Mouse (Mus musculus) adrenal gland, adult (tissue): ENCODE results near the gene Fam118a.

ENCODE experiments used
- DNase-seq, 2 experiments: peaks; one replicate each; pipeline ENCODE4 v3.0.0; 2022 to 2023; ENCODE audit warnings: low spot score in 1 of 2; ENCODE audit not compliant: inconsistent age in 2 of 2

Fam118a gene

DNA sequence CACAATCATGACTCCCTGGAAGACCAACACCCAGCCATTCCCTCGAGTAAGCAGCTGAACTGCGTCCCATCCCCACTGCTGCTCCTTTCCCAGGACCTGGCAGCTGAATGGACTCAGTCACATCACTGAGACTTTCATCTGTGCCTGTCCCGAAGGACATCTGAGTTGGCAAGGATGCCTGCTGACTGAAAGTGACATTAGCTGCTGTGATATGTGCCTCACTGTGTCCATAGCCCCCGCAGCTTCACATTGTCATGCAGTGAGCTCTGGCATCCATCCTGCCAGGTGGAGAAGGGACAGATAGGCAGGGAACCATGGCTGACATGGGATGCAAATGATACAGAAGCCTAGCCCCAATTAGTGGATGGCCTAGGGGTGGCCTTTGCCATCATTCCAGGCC, 26.4 kb downstream of the Fam118a start:
- peak in 1 of 2 experiments; percentile 65 for DNase-seq

DNA sequence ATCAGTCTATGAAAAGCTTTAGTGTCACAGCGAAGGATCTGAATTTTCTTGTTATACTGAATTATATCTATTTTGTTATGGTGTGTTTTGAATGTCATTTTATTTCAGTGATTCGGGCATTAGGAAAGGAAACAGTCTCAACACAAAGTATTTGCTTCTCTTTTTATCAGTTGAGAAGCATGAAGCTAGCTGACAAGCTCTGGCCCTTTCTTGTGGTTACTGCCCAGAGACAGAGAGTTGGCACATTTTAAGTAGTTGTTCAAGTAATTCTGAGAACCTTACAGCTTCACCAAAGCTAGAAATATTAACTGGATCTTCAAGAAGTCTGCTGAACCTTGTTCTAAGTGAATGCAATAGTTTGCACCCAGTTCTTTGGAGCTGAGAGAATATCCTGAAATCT, 34.7 kb downstream of the Fam118a start:
- no peak for DNase-seq

DNA sequence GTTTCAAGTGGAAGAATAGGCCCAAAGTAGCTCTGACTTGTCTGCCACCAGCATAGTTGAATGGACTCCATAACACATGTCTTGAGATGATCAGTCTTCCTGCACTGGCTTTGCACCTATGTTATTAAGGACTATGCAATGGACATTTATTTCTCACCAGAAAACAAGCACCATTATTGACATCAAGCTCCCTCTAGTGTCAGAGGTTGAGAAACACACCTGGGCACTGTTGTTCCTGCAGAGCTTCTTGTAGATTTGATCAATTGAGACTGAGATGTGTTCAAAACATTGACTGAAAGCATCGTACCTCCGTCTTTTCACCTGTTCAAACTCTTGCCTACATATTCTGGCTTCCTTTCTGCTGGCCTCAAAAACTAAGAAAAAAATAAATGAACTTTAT, 41.8 kb downstream of the Fam118a start:
- peak; percentile 32 to 82 for DNase-seq

DNA sequence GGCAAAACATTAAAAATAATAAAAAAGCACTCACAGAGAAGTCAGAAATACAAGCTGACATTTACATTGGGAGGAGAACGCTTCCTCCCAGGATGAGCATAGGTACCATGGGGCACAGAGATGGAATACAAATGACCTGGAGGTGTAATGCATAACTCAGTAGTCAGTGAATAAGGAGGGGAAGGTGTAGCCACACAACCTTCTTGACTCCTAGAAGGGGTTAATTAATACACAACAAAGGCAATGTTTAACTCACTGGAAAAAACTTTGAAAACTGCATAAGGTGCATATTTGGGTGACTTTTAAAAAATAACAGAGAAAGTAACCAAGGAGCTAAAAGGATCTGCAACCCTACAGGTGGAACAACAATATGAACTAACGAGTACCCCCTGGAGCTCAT, 43.9 kb downstream of the Fam118a start:
- no peak for DNase-seq

DNA sequence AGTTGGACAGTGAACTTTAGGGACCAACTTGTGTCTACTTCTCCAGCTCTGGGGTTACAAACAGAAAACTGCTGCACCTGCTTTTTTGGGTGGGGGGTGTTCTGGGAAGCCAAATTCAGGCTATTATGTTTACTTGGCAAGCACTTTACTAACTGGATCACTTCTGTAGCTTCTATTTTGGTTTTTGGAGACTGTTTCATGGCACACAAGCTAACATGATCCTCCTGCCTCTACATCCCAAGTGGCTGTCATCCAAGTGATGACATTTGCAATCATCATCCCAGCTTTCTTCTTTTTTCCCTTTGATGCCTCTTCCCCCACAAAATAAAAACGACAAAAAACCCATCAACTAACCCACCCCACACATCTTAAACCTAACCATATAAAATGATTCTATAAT, 56.9 kb downstream of the Fam118a start:
- DNase-seq: no peak
